Mouse (Mus musculus): ENCODE measurements around the gene Lbp.

Gene Lbp

DNA sequence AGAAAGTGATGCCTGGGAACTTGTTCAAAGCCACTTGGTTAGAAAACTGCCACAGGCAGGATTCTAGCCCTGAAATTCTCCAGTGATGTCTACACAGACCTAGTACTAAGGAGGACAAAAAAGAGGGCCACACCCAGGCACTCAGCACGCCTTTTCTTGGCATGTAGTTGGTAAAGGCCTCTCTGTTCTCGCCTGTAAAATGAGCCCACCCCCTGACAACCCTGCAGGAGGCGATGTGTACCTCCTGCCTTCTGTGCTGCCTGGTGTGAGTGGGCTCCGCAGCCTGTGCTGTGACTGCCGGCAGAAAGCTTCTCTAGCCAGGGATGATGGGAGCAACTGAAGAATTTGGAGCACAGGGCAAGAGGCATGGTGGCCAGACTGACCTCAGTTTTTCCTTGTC is 2.0 kb downstream of the Lbp start:
- DNase-seq (ENCODE audit: extremely low spot score, low read depth, low spot score) = no peak

DNA sequence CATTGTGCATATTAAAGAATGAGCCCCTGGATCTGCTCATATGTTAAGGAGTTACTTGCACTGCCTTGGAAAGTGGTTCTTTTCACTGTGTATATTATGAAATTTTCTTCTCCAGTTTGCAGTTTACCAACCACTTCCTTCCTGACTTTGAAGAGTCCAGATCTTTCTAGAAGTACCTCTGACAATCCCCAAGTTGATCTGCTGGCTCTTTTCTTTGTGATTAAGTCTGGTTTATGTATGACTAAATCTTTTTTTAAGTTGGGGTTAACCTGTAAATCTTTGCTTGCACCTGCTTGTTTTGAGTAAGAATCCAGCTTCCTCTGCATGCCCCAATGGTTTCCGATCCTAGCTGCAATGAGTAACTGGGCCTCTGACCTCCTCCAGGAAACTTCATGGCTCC is 6.8 kb downstream of the Lbp start:
- DNase-seq (ENCODE audit: extremely low spot score, low read depth, low spot score) = no peak

DNA sequence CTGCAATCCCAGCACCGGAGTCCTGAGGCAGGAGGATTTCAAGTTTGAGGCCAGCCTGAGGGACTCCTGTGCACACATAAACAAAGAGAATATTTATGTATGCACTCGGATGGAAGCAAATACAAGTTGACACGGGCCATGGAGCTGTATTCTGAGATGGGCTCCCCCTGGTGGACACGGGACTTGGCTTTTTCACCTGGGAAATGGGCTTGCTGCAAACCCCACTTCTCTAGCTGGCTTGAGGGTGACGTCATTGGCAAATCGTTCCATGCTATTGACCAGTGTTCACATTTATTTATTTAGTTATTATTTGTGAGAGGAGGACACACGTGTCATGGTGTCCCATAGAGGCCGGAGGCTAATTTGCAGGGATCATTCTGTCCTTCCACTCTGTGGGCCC is 10.1 kb downstream of the Lbp start:
- DNase-seq (ENCODE audit: extremely low spot score, low read depth, low spot score) = no peak

DNA sequence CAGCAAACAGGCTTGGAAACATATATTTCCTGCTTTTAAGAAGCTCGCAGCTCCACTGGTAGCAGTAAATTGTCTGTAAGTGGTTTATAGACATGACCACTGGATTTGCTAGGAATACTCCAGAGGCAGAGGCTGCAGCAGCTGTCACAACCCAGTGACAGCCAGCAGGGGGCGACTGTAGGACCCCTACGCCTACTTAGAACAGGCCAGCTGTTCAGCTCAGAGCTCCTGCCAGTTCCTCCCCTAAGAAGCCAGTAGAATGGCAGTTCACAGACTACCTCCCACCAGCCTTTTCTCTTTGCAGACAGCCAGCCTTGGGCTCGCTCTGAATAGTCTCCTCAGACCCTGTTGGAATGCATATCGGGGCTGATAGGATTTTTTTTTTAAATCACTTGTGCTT is 10.7 kb downstream of the Lbp start:
- no peak for DNase-seq (ENCODE audit: extremely low spot score, low read depth, low spot score)

DNA sequence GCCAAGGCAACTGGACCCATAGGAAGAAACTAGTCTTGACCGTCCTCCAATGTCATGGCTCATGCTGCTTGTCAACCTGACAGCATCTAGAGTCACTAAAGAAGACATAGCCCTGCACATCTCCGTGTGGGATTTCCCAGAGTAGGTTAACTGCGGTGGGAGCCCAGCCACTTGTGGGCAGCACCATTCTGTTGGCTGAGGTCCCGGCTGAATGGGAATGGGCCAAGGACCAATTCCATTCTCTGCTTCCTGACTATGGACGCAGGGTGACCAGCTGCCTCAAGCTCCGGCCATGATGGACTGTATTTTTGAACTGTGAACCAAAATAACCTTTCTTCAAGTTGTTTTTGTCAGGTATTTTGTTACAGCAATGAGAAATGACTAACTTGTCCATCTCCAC is 15.3 kb downstream of the Lbp start:
- DNase-seq (ENCODE audit: extremely low spot score, low read depth, low spot score) = no peak

DNA sequence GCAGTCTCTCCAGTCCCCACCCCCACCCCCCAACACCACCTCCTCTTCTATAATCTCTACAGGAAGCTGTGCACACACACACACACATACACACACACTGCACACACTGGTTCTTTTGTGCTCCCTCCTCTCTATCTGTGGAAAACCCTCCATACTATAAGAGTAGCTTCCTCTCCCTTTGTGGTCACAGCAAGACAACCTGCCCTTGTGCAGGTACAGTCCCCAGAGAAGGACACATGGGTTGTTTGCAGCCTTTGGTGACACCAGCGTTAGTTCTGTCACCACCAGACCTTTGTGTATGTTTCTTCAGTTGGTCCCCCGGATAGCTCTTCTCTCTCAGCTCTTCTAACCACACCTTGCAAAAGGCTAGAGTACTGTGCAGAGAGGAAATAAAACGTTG is 16.6 kb downstream of the Lbp start:
- no peak for DNase-seq (ENCODE audit: extremely low spot score, low read depth, low spot score)

DNA sequence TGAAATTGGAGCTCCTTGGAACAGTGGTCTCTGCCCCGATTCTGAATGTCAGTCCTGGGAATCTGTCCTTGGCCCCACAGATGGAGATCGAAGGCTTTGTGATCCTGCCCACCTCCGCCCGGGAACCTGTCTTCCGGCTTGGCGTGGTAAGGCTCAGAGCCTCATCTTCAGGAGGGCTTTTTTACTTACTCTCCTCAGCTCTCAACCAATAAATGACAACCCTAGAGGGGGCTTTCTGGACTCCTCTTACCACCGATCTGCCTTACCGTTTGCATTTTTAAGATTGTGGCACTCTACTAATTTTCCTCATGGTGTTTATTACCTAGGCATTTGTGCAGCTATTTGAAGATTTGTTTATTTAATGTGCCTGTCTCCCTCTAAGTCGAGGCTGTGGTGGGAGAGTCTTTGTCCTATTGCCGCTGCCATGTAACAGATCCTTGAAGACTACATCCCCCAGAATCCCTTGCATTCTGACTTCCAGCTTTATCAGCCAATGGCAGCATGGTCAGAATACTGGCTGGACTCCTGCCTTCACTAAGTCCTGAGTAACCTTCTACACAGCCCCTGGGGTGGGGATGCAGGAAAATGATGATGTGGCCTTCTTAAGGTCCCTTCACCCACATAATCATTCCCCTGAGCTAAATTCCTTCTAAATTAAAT is 18.4 kb downstream of the Lbp start:
- no peak for DNase-seq (ENCODE audit: extremely low spot score, low read depth, low spot score)

DNA sequence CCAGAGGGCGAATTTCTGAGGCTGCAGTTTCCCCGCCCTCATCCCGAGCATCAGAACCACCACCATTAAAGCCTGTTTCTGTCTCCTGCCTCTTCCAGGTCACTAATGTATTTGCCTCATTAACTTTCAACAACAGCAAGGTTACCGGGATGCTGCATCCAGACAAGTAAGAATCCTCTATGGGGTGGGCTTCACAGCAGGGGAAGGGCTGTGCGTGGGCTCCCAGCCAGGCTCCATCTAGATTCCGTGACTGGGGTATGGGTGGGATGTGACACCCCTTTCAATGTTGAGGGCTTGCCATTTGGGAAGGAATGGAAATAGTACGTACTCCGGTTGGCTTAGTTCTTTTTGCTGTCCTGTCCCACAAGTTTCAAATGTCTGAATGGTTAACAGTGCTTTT is 19.3 kb downstream of the Lbp start:
- DNase-seq (ENCODE audit: extremely low spot score, low read depth, low spot score) = no peak

DNA sequence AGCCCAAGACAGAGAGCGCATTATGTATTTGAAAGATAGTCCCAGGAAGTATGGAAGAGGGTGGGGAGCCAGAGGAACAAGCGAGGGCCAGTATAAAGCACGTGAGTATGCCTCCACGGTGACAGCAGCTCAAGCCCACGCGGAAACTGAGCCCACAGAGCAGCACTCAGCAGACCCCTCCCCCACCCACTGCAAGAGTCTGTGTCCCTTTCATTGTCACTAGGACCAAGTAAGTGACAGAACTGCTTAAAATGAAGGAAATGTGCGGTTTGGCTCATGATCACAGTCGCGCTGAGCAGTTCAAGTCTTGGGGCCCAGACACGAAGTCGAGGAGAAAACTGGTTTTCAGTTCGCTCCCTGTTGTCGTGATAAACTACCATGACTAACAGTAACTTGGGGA is 28.1 kb downstream of the Lbp start:
- no peak for DNase-seq (ENCODE audit: extremely low spot score, low read depth, low spot score)

DNA sequence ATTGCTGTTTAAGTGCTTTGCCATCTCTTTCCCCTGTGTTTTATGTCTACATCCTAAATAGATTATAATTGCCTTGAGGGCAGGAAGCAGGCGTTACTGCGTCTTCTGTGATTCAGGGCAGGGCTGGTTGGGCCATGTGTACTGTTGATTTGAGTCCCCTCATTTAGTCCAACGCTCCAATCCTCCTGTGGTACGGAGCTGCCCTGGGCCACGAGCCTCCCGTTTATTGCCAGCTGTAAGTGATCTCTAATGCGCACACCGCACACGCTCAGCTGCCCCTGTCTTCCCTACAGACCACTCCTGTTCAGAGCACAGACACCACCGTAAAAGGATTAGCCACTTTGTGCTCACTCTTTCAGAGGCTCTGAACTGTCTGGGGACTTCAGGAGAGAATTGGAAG is 31.4 kb downstream of the Lbp start:
- no peak for DNase-seq (ENCODE audit: extremely low spot score, low read depth, low spot score)

DNA sequence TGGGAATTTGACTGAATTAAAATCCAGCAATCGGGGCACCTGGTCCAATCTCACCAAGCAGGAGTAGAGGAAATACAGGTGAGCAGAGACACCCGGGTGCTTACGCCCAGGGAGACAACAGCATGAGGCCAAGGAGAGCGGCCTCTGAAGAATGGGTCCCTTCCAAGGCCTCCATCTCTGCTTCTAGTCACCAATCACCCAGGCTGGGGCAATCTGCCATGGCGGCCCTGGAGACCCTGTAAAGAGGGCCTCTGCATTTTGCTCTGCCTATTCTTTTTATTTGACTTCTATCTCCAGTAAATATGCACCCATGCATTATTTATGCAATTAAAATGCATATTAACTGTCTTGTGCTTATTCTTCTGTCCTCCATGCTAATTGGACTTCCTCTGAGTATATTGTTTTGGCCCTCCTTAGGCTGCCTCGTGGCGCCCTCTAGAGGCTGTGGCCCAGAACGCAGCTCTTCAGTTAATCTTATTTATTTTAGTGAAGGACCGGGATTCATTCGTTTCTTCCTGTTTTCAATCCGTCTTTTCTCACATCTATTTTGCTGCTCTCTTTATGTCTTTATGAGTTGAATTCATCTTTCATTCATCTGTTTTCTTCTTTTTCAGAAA is 33.8 kb downstream of the Lbp start:
- DNase-seq (ENCODE audit: extremely low spot score, low read depth, low spot score) = no peak

DNA sequence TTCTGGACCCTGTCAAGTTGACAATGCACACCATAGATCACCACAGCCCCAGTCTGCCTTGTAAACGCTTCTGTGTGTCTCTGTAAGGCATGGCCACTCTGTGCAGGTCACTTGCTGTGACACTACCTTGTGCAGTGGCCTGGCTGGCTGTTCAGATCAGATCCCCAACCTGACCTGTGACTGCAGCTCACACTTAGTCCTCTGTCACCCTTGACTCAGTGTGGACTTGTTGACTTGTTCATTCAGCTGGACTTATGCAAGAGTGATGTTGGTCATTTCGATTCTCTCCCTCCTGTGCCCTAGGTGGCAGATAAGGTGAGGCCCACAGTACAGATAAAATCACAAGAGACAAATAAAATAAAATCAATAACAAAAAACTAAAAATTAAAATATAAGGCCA is 35.0 kb downstream of the Lbp start:
- DNase-seq (ENCODE audit: extremely low spot score, low read depth, low spot score) = no peak

DNA sequence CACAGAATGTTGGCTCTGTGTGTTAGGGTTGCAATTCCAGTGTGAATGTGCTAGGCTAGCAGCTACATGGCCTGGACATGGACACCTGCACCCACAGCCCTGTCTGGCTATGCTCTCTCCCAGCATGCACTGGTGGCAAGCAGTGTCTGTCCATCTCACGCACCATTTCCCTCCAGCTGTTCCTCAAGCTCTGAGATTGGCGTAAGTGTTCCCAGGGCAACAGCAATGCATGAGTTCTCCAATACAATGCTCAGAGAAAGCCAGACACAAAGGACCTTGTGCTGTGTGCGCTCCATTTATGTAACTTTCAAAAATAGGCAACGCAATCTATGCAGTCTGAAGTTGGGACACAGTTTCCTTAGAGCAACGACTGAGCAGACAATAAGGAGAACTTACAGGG is 37.2 kb downstream of the Lbp start:
- no peak for DNase-seq (ENCODE audit: extremely low spot score, low read depth, low spot score)

DNA sequence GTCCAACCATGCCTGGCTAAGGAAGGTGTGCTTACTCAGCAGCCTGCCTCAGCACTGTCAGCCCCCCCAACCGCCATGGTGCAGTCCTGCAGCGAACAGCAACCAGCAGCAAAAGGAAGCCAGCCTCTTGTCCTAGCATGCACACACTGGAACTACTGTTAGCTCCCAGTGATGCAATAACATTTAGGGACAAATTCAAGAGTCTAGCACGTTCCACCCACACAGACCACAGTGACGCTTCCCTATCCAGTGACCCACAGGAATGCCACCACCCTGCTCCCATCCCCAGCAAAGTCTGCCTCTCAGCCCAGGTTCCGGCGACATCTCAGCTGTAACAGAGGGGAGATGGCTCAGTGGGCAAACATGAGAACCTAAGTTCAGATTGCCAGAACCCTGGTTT is 40.2 kb downstream of the Lbp start:
- DNase-seq (ENCODE audit: extremely low spot score, low read depth, low spot score) = no peak

DNA sequence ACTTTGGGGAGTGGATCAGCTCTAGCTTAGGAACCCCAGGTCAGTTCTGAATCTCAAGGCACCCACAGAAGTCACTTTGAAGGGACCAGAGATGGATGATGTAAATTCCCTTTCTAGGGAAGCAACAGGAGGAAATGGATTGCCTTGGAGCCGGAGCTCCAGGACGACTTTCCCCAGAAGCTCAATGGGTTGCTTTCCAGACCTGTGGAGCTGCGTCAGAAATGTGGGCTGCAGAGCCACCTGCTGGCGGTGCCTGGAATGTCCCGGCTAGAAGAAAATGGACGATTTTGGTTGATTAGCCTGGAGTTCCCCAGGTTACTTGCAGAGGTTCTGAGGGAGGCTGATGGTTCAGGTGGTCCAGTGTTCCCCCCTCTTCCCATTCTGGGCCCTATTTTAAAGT is 41.6 kb downstream of the Lbp start:
- DNase-seq (ENCODE audit: extremely low spot score, low read depth, low spot score) = peak; percentile 44

DNA sequence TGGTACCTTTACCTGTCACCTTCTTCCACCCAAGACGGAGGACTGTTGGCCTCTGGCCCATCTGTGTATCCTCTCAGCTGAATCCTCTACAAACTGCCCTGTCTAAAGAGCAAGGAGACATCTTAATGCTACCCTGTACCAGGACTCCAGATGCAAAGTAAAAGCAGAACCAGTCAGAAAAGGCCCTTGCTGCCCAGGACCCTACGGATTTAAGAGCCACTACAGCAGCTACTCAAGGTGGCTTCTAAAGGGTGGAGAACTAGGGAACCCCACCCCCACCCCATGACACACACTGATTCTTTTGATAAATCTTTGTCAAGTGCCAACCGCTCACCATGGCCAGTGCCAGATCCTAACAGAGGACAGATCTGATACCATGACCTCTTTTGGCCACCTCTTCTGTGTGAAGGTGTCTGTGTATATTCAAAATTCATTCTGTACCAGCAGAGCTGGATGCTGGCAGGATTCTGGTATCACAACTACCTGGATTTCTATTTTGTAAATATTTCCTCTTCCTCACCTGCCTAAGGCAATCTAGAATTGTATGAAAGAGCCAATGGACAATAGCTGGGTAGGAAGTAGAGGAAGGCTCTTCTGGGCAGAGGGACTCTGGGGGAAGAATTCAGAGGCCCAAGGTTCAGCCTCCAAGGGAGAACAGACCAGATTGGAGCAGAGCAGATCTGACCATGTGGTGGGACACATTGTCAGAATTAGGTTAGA is 46.7 kb downstream of the Lbp start:
- DNase-seq (ENCODE audit: extremely low spot score, low read depth, low spot score) = no peak

DNA sequence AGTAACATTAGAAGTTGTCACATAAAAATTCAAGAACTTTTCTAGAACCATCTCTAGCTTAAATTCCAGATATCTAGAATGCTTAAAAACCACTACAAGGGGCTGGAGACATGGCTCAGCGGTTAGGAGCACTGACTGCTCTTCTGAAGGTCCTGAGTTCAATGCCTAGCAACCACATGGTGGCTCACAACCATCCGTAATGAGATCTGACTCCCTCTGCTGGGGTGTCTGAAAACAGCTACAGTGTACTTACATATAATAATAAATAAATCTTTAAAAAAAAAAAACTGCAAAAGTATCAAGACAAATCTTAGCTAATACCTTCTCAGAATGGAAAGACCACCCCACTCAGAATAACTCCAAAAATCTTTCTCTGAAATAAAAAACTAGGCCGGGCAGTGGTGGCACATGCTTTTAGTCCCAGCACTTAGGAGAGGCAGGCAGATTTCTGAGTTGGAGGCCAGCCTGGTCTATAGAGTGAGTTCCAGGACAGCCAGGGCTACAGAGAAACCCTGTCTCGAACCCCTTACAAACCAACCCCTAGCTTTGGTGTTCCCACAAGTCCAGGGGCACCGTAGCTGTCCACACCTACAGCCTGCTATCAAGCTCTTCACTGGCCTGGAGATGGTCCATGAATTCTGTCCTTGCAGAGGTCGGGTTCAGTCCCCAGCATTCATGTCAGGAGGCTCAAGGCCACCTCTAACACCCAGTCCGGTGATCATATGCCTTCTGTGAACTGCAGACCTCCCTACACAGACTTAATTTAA is 48.2 kb downstream of the Lbp start:
- no peak for DNase-seq (ENCODE audit: extremely low spot score, low read depth, low spot score)

DNA sequence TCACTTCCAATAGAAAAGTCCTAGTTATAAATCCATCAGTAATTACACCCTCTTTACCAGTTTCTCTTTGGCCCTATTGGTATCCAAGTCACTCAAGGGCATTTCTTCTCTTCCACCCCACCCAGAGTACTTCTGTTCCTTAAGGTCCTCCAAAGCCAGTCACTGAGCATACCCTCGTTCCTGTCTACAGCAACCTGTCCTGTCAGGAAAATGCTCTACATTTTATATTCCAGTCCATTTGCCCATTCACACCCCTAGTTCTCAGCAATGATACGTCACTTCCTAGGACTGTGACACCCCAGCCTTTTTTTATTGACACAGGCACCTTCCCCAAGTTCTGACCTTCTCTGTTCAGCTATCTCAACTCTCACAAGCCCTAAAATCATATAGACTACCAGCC is 48.9 kb downstream of the Lbp start:
- DNase-seq (ENCODE audit: extremely low spot score, low read depth, low spot score) = no peak

DNA sequence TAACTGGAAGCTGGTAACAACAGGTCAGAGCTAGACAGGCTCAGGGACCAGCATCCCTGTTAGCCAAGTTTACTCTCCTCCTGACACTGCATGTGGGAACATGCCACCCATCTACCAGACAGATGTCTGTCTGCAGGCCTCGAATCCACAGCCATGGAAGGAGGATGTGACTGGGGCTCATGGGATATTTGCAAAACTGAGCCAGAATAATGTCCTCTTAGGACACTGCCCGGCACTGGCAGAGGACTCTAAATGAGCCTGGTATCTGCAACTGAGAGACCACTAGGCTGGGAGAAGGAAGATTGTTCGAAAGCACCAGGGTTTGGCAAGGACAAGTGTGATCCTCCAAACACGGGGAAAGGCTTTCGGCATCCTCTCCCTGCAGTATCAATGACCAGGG is 49.8 kb downstream of the Lbp start:
- DNase-seq (ENCODE audit: extremely low spot score, low read depth, low spot score) = no peak

DNA sequence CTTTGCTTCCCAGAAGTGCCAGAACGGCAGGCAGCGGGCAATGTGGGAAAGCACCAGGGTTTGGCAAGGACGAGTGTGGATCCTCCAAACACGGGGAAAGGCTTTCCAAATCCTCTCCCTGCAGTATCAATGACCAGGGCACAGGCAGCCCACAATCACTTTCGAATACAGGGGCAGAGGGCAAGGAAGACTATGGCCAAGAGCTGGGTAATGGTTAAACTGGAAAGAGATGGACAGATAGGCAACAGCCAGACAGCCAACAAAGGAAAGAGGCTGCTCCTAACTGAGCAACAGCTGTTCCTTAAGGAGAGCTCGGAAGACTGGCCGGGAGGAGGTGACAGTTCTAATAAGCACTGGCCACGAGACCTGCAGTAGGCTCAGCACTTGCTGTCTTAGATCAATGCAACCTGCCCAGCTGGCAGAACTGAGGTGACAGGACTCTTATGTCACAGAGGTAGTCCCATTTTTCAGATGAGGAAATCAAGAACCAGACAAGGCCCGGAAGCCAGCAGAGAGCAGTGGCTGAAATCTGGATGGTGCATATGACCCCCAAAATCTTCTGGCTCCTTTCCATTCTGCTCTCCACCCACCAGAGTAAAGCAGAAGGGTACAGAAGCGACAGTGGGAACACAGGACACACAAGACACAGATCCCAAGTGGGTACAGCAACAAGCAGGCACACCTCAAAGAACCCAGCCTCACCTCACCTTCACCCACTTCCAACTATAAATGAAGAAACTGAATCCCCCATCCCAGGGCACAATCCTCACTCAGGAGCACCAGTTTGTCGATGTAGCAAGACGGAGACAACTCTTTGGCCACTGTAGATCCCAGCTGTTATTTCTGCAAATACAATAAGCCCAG is 53.7 kb downstream of the Lbp start:
- no peak for DNase-seq (ENCODE audit: extremely low spot score, low read depth, low spot score)
